Mouse (Mus musculus) thymus, postnatal 0 days (tissue): Measurements from ENCODE around the gene Hes6. TPM values are rescaled to one million over a fixed set of nuclear protein-coding genes. Genes with fewer than 3 reads are reported as not detected.
A peak's percentile ranks its signal among the peaks of the same experiment; 100 is the strongest.

ENCODE experiments used
- DNase-seq: peaks from one replicate; pipeline ENCODE4 v3.0.0-alpha.2; 2015; ENCODE audit warnings: low spot score
- polyA plus RNA-seq: library from polyadenylated mRNA; unstranded; fragments of >200 nt; fragmentation: Nextera tagmentation; extraction: Ambion mirVana; gene quantifications from 2 replicates; pipeline ENCODE4 v1.2.1, GENCODE M21; 2015

Gene Hes6
- polyA plus RNA-seq: 216 and 236 TPM in 2 replicates

- DNase-seq: peak; percentile 59
Observed at GRCm38 (mm10) chr1:91413898-91414594, at the start of gene Hes6. Gene Hes6, minus strand, starts transcription at chr1:91414038.

DNA sequence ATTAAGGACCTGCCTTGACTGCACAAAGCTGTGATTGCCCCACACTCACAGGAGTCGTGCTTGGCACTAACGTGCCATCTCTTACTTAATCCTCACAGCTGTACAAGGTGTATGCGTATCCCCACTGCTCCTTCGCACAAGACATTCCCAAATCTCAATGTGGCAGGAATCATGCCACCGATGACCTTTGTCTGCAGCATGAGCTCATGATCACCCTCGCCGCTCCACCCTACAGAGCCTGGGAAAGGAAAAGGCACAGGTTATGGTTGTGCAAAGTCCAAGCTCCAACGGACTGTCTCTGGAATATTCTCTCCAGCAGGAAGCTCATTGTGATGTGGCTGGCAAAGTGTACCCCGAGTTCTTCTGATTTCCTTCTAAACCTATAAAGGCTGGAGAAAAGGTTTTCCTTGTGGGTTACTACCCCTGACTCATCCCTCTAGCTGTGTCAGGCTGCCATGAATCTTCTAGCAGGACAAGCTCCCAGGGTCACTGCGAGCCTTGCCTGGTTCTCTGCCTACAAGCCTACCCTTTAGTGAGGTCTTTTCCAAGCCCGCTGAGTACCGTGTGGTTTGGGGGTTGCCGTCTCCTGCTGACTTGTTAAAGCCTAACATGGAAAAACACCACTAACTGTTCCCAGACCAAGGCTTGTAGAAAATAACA, 49.6 kb upstream of the Hes6 start:
- DNase-seq: no peak

- no peak for DNase-seq
Observed at GRCm38 (mm10) chr1:91460564-91460963, 46.7 kb upstream of the Hes6 start.

DNA sequence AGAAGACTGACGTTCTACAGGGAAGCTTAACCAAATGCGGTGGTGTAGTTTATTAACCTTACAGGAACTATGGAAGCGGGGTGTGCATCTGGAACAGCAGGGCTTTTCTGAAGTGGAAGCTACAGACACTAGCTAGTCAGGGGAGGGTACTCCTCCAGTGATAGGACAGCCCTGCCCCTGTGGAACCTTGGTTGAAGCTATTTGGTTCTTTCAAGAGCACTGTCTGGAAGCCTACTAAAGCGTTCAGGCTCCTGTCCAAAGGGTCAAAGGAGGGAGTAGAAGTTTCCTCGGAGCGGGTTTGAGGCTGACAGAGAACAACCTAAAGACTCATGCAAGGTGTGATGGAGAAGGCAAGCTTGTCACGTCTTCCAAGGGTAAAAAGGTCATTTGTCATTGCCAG, 46.2 kb upstream of the Hes6 start:
- DNase-seq: no peak

GRCm38 (mm10) chr1:91459059-91459809, 45.4 kb upstream of the Hes6 start, which contains the start of gene Per2:
Gene Per2, minus strand, starts transcription at chr1:91459324.
- peak; percentile 100 for DNase-seq

DNA sequence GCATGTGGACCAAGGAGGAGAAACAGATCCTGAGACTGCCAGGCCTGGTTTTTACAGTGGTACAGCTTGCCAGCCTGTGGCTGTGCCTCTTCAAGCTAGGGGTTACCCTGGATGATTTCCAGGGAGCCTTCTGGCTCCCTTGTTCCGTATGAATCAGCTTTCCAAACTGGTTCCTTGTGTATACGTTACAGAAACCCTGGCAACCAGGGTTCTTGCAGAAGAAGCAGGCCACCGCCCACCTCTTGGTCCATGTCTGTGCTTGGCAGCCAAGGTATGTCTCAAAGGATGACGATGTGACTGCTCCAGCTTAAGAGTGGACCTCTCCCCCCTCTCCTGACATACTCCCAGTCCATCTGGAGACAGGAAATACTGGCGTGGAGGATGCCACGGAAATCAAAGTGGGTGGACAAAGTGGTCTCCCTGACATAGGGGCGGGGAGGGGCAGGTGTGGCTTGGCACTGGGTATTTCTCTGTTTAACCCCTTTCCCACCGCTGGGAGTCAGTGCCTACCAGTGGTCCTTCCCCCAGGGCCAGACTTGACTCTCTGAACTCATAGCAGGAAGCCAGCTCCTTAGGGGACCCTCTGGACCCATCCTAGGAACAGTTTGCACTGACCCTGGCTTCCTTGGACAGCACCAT, 44.5 kb upstream of the Hes6 start:
- DNase-seq: peak; percentile 21

- no peak for DNase-seq
Observed at GRCm38 (mm10) chr1:91457698-91458097, 43.9 kb upstream of the Hes6 start.

- DNase-seq: no peak
Observed at GRCm38 (mm10) chr1:91457116-91457515, 43.3 kb upstream of the Hes6 start.

DNA sequence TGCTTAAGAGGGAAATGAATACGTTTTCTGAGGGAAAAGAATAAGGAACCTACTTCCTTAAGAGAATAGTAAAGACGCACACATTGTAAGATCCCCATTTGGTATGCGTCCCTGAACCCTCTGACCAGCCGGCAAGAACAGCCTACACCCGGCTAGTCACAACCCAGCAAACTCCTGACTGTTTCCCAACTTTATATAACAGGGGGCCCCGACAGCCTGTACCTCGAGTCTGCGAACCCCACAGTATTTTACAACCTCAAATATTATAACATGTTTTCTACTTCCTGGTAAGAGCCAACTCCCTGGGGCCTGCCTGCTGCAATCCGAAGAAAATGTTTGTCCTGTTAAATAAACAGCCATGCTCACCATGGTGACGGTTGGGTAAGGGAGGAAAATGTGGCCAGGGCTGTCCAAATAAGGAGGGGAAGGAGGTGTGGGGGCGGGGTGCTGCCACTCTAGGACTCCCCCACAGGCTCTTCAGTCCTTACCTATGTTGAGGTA, 42.5 kb upstream of the Hes6 start:
- DNase-seq: no peak

GRCm38 (mm10) chr1:91455661-91456161, 41.9 kb upstream of the Hes6 start:
- no peak for DNase-seq

- DNase-seq: no peak
Observed at GRCm38 (mm10) chr1:91454927-91455326, 41.1 kb upstream of the Hes6 start.

GRCm38 (mm10) chr1:91454366-91454765, 40.5 kb upstream of the Hes6 start:
- DNase-seq: no peak

- DNase-seq: no peak
Observed at GRCm38 (mm10) chr1:91453932-91454331, 40.1 kb upstream of the Hes6 start.

GRCm38 (mm10) chr1:91451547-91452084, 37.8 kb upstream of the Hes6 start:
- no peak for DNase-seq

DNA sequence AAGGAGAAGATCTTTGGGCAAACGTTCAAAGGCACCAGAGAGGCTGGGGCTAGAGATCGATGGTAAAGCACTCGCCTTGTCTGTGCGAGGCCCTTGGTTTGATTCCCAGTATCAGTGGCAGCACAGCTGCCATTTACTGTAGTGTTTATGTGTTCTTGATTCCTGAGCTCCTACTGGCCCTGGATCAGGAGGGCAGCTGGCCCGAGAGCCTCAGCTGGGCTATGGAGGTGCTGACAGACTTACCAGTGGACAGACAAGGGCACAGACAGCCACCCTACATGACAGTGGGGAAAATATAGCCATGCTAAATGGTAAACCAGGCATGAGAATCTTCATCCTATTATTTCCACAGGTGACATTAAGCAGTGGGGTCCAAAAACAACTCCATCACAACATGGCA, 37.0 kb upstream of the Hes6 start:
- DNase-seq: no peak

- no peak for DNase-seq
Observed at GRCm38 (mm10) chr1:91448688-91449087, 34.9 kb upstream of the Hes6 start.

DNA sequence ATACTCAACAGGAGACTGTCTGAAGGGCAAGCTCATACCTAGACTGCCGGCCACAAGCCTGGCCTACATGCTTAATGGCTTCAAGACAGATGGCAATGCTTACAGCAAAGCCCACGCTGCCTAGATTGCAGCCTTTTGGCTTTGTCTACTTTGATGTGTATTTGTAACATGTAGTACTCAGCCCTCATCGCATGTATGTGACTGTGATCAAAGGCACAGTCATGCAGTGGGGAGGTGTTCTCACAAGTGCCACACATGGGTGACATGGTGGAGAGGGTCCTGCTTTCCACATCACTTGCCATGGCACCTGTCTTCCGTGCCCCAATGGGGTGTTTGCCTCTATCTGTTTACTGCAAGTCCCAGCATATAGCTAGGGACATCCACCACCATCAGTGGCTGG, 32.7 kb upstream of the Hes6 start:
- no peak for DNase-seq

- no peak for DNase-seq
Observed at GRCm38 (mm10) chr1:91446060-91446459, 32.2 kb upstream of the Hes6 start.

GRCm38 (mm10) chr1:91444841-91445830, 31.3 kb upstream of the Hes6 start:
- no peak for DNase-seq
